Mouse (Mus musculus): ENCODE results near the gene Smarcc1.

GRCm38 (mm10) chr9:110116353-110116976 is 1.0 kb upstream of the Smarcc1 start:
- TF ChIP-seq E2F4 (IDR thresholded peaks at IDR 0.05; ENCODE audit: borderline replicate concordance, low read depth, low read length): no peak
- no peak for TF ChIP-seq POLR2A (IDR thresholded peaks at IDR 0.05; ENCODE audit: control insufficient read depth in 1 of 2, insufficient read depth in 1 of 2, low read depth in 1 of 2, low read length in 2 of 2, poor library complexity in 1 of 2)
- no peak for TF ChIP-seq MEF2A (IDR thresholded peaks at IDR 0.05; ENCODE audit: extremely low read depth, insufficient replicate concordance, low read depth, low read length, poor library complexity, severe bottlenecking)
- no peak for TF ChIP-seq POLR2AphosphoS2 (IDR thresholded peaks at IDR 0.05; ENCODE audit: low read length)
- TF ChIP-seq CTCF (IDR thresholded peaks at IDR 0.05 in 2 of 3, conservative IDR thresholded peaks at IDR 0.05 in 1 of 3; ENCODE audit: control insufficient read depth in 1 of 3, insufficient read depth in 1 of 3, low read depth in 2 of 3, low read length in 3 of 3, poor library complexity in 1 of 3, severe bottlenecking in 1 of 3): no peak
- TF ChIP-seq HCFC1 (IDR thresholded peaks at IDR 0.05; ENCODE audit: low read depth, low read length): no peak
- TF ChIP-seq USF2 (IDR thresholded peaks at IDR 0.05; ENCODE audit: borderline replicate concordance in 1 of 2, insufficient read depth in 1 of 2, low read depth in 1 of 2, low read length in 2 of 2): no peak
- no peak for TF ChIP-seq ZNF384 (IDR thresholded peaks at IDR 0.05; ENCODE audit: low read depth, low read length)
- no peak for TF ChIP-seq CHD2 (IDR thresholded peaks at IDR 0.05; ENCODE audit: low read length)
- TF ChIP-seq RAD21 (IDR thresholded peaks at IDR 0.05; ENCODE audit: low read depth, low read length): no peak
- TF ChIP-seq GATA1 (IDR thresholded peaks at IDR 0.05; ENCODE audit: low read depth, low read length): no peak
- TF ChIP-seq SMC3 (IDR thresholded peaks at IDR 0.05; ENCODE audit: low read depth, low read length): no peak
- TF ChIP-seq MYB (IDR thresholded peaks at IDR 0.05; ENCODE audit: low read depth, low read length): no peak
- no peak for TF ChIP-seq ZMIZ1 (IDR thresholded peaks at IDR 0.05; ENCODE audit: low read depth, low read length)
